ENCODE assay signal across 9 mouse cellular contexts in the genomic region with DNA sequence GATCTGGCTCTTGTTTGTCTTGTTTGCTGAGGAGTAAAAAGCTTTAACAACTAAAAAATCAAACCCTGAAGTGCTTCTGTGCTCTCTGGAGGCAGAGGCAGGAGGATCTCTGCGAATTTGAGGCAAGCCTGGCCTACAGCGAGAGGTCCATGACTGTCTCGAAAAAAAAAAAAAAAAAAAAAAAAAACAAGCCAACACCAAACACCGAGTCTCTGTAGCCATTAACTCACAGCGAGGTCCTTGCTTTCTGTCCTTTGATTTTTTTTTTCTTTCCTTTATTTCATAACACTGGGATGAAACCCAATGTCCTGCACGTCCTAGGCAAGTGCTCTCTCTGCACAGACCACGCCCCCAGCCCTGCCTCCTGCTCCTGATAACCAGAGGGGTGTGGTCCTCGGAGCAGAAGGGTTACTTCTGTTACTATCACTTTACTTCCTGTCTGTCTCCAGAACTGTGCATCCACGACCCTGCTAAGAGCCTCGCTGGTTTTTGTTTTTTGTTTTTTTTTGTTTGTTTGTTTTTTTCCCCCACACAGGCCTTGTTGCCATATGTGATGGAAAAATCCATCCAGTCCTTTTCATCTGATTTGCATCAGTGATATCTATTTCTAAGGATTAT. TPM values are rescaled to one million over a fixed set of nuclear protein-coding genes. Genes with fewer than 3 reads are reported as not detected.
DNase-seq lines count a peak whose midpoint lies in the region.
"Had no signal": no experiment of that assay in that cellular context is flagged by ENCODE, and none has a peak within 500 bp of the region (broad histone marks: within the 10 kb centered on the region; RNA-seq: fewer than 3 reads in every experiment).

No protein-coding gene starts in this region.

- H3K27ac ChIP-seq in brown adipose tissue, adult 24 weeks (replicated peaks; ENCODE audit: low read depth, low read length): peak overlapping the region; percentile 63

- DNase-seq in gastrocnemius, adult 18-20 months (ENCODE audit: low spot score): peak; percentile 7
- DNase-seq in gastrocnemius, postnatal 10 days: no peak
- peak; percentile 40 for DNase-seq in heart, postnatal 4 days
- DNase-seq in lung, postnatal 4 days: peak; percentile 73 to 78
- DNase-seq in cerebellum, adult 11-12 months: no peak
- DNase-seq in cerebellum, postnatal 36 days: no peak
- DNase-seq in cerebellum, adult 9-11 months: no peak

- no peak overlapping the region for H3K4me3 ChIP-seq in brown adipose tissue, adult 24 weeks (ENCODE audit: insufficient read depth, low read depth, low read length)
- H3K4me3 ChIP-seq: myocyte had no signal

- H3K4me1 ChIP-seq in brown adipose tissue, adult 24 weeks (ENCODE audit: control insufficient read depth, insufficient read depth, insufficient read length, low read length): peaks cover 10% of the 10 kb centered on the region

RNA-seq across cellular contexts. Expression of a gene that starts 28.0 kb away (rescaled TPM):
- total RNA-seq in gastrocnemius, adult 18-20 months (2021): 1 to 10 TPM; 3.7 to 4.1 TPM
- 1 to 10 TPM; 3.4 to 5.7 TPM for total RNA-seq in gastrocnemius, postnatal 10 days (2021)
- polyA plus RNA-seq in brown adipose tissue, adult 24 weeks (2012; ENCODE audit: insufficient read depth, insufficient read length, missing spikeins): 1.7 and 2.3 TPM in 2 replicates
- 1 to 10 TPM; 6.8 to 7.5 TPM for total RNA-seq in heart, postnatal 4 days (2021)

RNA-seq across cellular contexts. Expression of a gene that starts 40.7 kb away (rescaled TPM):
- 100 to 1,000 TPM in 1 of 2 experiments, 10 to 100 TPM in 1; 99.7 to 123 TPM for total RNA-seq in gastrocnemius, adult 18-20 months (2021)
- 100 to 1,000 TPM; 137 to 148 TPM for total RNA-seq in gastrocnemius, postnatal 10 days (2021)
- polyA plus RNA-seq in brown adipose tissue, adult 24 weeks (2012; ENCODE audit: insufficient read depth, insufficient read length, missing spikeins): 657 and 1,031 TPM in 2 replicates
- total RNA-seq in heart, postnatal 4 days (2021): 100 to 1,000 TPM; 311 to 312 TPM

Comparison
In these comparisons a context has a peak if more than half of its experiments do, and no peak if none do; other contexts are left out.
1. DNase-seq: peak in gastrocnemius, adult 18-20 months (single experiment), heart, postnatal 4 days (single experiment) and lung, postnatal 4 days (2 of 2); none in gastrocnemius, postnatal 10 days (single experiment), cerebellum, adult 11-12 months (single experiment), cerebellum, postnatal 36 days (0 of 2) and cerebellum, adult 9-11 months (single experiment).